In genomic region chr7:99320524-99320923, GRCm38 (mm10) we compare ENCODE assay signal across 13 mouse cellular contexts. TPM values are rescaled to one million over a fixed set of nuclear protein-coding genes. Genes with fewer than 3 reads are reported as not detected.
DNase-seq lines count a peak whose midpoint lies in the region; ATAC-seq and TF ChIP-seq lines count a peak whose summit lies in the region.
"Had no signal": no experiment of that assay in that cellular context is flagged by ENCODE, and none has a peak within 500 bp of the region (broad histone marks: within the 10 kb centered on the region; RNA-seq: fewer than 3 reads in every experiment).

No protein-coding gene starts in this region.

- H3K9me3 ChIP-seq in neural tube, embryonic 14.5 days (ENCODE audit: control insufficient read depth, low read length), result no peaks in the 10 kb centered on the region
- no peaks in the 10 kb centered on the region for H3K9me3 ChIP-seq in neural tube, embryonic 15.5 days (replicated peaks)
- no peaks in the 10 kb centered on the region for H3K9me3 ChIP-seq in hindbrain, embryonic 13.5 days
- H3K9me3 ChIP-seq: embryonic facial prominence, embryonic 15.5 days; limb, embryonic 12.5 days had no signal

- H3K4me1 ChIP-seq in neural tube, embryonic 14.5 days (ENCODE audit: control insufficient read depth, insufficient read depth, low read length), result peaks cover 19% of the 10 kb centered on the region; the same call in 1 of the 2 replicates
- peaks cover 49% of the 10 kb centered on the region for H3K4me1 ChIP-seq in neural tube, embryonic 15.5 days
- H3K4me1 ChIP-seq in hindbrain, embryonic 13.5 days (replicated peaks), result peaks cover 66% of the 10 kb centered on the region
- peaks cover 8% of the 10 kb centered on the region for H3K4me1 ChIP-seq in small intestine, adult 2 months (ENCODE audit: control insufficient read depth, insufficient read depth, insufficient read length, low read length)

- no peak overlapping the region for H3K4me3 ChIP-seq in neural tube, embryonic 14.5 days (ENCODE audit: low read depth, low read length)
- no peak overlapping the region for H3K4me3 ChIP-seq in neural tube, embryonic 15.5 days (replicated peaks)
- H3K4me3 ChIP-seq in hindbrain, embryonic 13.5 days, result no peak overlapping the region
- H3K4me3 ChIP-seq in small intestine, adult 2 months (ENCODE audit: low read depth, low read length), result 0 out of 2 replicates have a peak overlapping the region, but pooled peaks have one; percentile 2
- H3K4me3 ChIP-seq: embryonic facial prominence, embryonic 15.5 days; heart, adult 2 months; limb, embryonic 12.5 days had no signal

- no peaks in the 10 kb centered on the region for H3K27me3 ChIP-seq in neural tube, embryonic 14.5 days (ENCODE audit: control insufficient read depth, insufficient read depth, low read length)
- H3K27me3 ChIP-seq in neural tube, embryonic 15.5 days (replicated peaks), result no peaks in the 10 kb centered on the region
- H3K27me3 ChIP-seq in hindbrain, embryonic 13.5 days, result no peaks in the 10 kb centered on the region
- no peaks in the 10 kb centered on the region for H3K27me3 ChIP-seq in small intestine, adult 2 months (ENCODE audit: control insufficient read depth, insufficient read depth, low read length)

- no peak overlapping the region for H3K9ac ChIP-seq in neural tube, embryonic 14.5 days (replicated peaks; ENCODE audit: low read depth, low read length)
- H3K9ac ChIP-seq in neural tube, embryonic 15.5 days (replicated peaks), result no peak overlapping the region
- H3K9ac ChIP-seq in hindbrain, embryonic 13.5 days, result peak overlapping the region; percentile 51; the same call in 1 of the 2 replicates
- H3K9ac ChIP-seq: embryonic facial prominence, embryonic 15.5 days; limb, embryonic 12.5 days had no signal

- 27% methylated on average over 14 of the region's 14 CpGs for WGBS in neural tube, embryonic 14.5 days
- WGBS in neural tube, embryonic 15.5 days, result 27% methylated on average over 14 of the region's 14 CpGs
- WGBS in hindbrain, embryonic 13.5 days, result 35% methylated on average over 14 of the region's 14 CpGs
- WGBS in small intestine, adult 2 months, result 29% methylated on average over 14 of the region's 14 CpGs

- no peak for TF ChIP-seq CTCF in small intestine, adult 2 months (IDR thresholded peaks at IDR 0.05; ENCODE audit: extremely low read depth, insufficient read length, insufficient replicate concordance, low read depth, low read length)

- peaks cover 23% of the 10 kb centered on the region for H3K36me3 ChIP-seq in neural tube, embryonic 14.5 days (ENCODE audit: control insufficient read depth, insufficient read depth, low read length)
- H3K36me3 ChIP-seq in neural tube, embryonic 15.5 days, result peaks cover 52% of the 10 kb centered on the region
- H3K36me3 ChIP-seq in hindbrain, embryonic 13.5 days, result peaks cover 71% of the 10 kb centered on the region
- H3K36me3 ChIP-seq in small intestine, adult 2 months (ENCODE audit: control insufficient read depth, insufficient read depth, low read length), result no peaks in the 10 kb centered on the region
- H3K36me3 ChIP-seq: embryonic facial prominence, embryonic 15.5 days; limb, embryonic 12.5 days had no signal

- ATAC-seq in neural tube, embryonic 14.5 days (ENCODE audit: low read depth), result no peak
- no peak for ATAC-seq in neural tube, embryonic 15.5 days (ENCODE audit: low FRiP score)
- ATAC-seq in hindbrain, embryonic 13.5 days (ENCODE audit: low FRiP score), result no peak

- peak; percentile 50 for DNase-seq in embryo, embryonic 10 days (ENCODE audit: low spot score)
- no peak for DNase-seq in embryo, embryonic 9.5 days (ENCODE audit: extremely low spot score)
- no peak for DNase-seq in frontal cortex, postnatal 25 days (ENCODE audit: low spot score in 2 of 2)
- no peak for DNase-seq in T-cell, adult 2 months (ENCODE audit: low spot score)
- DNase-seq: cerebellum, postnatal 10 days; heart, adult 2 months; layer of hippocampus, adult 9-11 months had no signal

- 0 out of 2 replicates have a peak overlapping the region, but pooled peaks have one; percentile 4 for H3K4me2 ChIP-seq in neural tube, embryonic 14.5 days (ENCODE audit: low read depth, low read length)
- H3K4me2 ChIP-seq in neural tube, embryonic 15.5 days, result no peak overlapping the region
- H3K4me2 ChIP-seq in hindbrain, embryonic 13.5 days, result no peak overlapping the region
- H3K4me2 ChIP-seq: embryonic facial prominence, embryonic 15.5 days; limb, embryonic 12.5 days had no signal

- TF ChIP-seq POLR2A in small intestine, adult 2 months (IDR thresholded peaks at IDR 0.05; ENCODE audit: low read depth, low read length), result no peak

- no peak overlapping the region; the same call in none of the 2 replicates for H3K27ac ChIP-seq in neural tube, embryonic 14.5 days (ENCODE audit: low read depth, low read length)
- no peak overlapping the region for H3K27ac ChIP-seq in neural tube, embryonic 15.5 days (replicated peaks)
- peak overlapping the region; percentile 72 for H3K27ac ChIP-seq in hindbrain, embryonic 13.5 days
- no peak overlapping the region for H3K27ac ChIP-seq in small intestine, adult 2 months (ENCODE audit: insufficient read depth, low read depth, low read length)
- H3K27ac ChIP-seq: embryonic facial prominence, embryonic 15.5 days; heart, adult 2 months; limb, embryonic 12.5 days had no signal

RNA-seq across cellular contexts. Expression of gene Serpinh1, which starts 32.5 kb away (rescaled TPM):
- 38.7 and 139 TPM in 2 replicates for polyA plus RNA-seq in neural tube, embryonic 14.5 days (2014; fragmentation: Nextera tagmentation; extraction: Ambion mirVana)
- 332 and 435 TPM in 2 replicates for polyA plus RNA-seq in neural tube, embryonic 15.5 days (2015; fragmentation: Nextera tagmentation; extraction: Ambion mirVana)
- polyA plus RNA-seq in hindbrain, embryonic 13.5 days (2015; fragmentation: Nextera tagmentation; extraction: Ambion mirVana), result 394 and 407 TPM in 2 replicates
- polyA plus RNA-seq in small intestine, adult 2 months (2012; rRNA removed), result 87.6 and 89.7 TPM in 2 replicates

RNA-seq across cellular contexts. Expression of gene Map6, which starts 53.3 kb away (rescaled TPM):
- 118 and 140 TPM in 2 replicates for polyA plus RNA-seq in neural tube, embryonic 14.5 days (2014; fragmentation: Nextera tagmentation; extraction: Ambion mirVana)
- polyA plus RNA-seq in neural tube, embryonic 15.5 days (2015; fragmentation: Nextera tagmentation; extraction: Ambion mirVana), result 120 and 146 TPM in 2 replicates
- 104 and 106 TPM in 2 replicates for polyA plus RNA-seq in hindbrain, embryonic 13.5 days (2015; fragmentation: Nextera tagmentation; extraction: Ambion mirVana)
- 1.1 and 1.2 TPM in 2 replicates for polyA plus RNA-seq in small intestine, adult 2 months (2012; rRNA removed)

Comparison
In these comparisons a context has a peak if more than half of its experiments do, and no peak if none do; other contexts are left out.
1. RNA of gene Map6, which starts 53.3 kb away (polyA plus RNA-seq): 120 to 146 TPM in neural tube, embryonic 15.5 days, 118 to 140 TPM in neural tube, embryonic 14.5 days and 104 to 106 TPM in hindbrain, embryonic 13.5 days; 1.1 to 1.2 TPM in small intestine, adult 2 months; every median in the first group is over 10 times any median in the second.